Mouse (Mus musculus): ENCODE results near the gene Chrna3.

The Chrna3 gene

GRCm38 (mm10) chr9:54994381-54994780 is 32.0 kb downstream of the Chrna3 start:
- DNase-seq: no peak

DNA sequence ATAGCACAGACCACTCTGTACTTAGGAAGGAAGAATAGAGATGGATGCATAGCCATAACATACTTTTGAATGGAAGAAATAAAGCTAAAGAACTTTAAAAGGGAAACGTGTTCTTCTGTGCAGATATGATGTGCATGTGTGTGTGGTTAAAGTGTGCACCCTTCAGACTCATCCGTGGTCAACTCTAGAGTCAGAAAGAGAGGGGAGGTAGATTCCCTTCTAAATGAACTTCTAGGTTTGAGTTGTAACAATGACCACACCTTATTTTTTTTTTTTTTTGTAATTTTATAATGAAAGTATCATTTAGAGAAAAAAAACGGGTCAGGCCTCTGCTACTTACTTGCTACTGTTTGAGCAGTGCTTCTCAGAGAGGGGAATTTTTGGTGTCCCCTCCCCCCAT is 36.0 kb downstream of the Chrna3 start:
- no peak for DNase-seq

DNA sequence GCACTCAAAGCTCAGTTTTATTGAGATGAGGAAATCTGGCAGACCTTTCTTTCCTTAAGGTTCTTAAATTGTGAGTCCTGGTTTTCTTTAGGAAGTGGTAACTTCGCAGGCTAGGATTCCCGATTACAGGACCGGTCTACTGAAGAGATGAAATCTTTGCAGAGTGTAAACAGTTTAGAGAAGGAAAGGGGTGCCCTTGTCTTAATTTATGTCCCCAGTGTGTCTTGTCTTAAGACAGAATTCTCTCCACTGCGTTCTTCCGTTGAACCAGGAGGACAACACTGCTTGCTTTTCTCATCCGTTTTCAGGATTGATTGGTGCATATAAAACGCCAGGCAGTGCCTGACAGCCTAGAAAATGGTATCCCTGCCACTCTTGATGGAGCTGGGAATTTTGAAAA is 44.0 kb downstream of the Chrna3 start:
- DNase-seq: no peak

DNA sequence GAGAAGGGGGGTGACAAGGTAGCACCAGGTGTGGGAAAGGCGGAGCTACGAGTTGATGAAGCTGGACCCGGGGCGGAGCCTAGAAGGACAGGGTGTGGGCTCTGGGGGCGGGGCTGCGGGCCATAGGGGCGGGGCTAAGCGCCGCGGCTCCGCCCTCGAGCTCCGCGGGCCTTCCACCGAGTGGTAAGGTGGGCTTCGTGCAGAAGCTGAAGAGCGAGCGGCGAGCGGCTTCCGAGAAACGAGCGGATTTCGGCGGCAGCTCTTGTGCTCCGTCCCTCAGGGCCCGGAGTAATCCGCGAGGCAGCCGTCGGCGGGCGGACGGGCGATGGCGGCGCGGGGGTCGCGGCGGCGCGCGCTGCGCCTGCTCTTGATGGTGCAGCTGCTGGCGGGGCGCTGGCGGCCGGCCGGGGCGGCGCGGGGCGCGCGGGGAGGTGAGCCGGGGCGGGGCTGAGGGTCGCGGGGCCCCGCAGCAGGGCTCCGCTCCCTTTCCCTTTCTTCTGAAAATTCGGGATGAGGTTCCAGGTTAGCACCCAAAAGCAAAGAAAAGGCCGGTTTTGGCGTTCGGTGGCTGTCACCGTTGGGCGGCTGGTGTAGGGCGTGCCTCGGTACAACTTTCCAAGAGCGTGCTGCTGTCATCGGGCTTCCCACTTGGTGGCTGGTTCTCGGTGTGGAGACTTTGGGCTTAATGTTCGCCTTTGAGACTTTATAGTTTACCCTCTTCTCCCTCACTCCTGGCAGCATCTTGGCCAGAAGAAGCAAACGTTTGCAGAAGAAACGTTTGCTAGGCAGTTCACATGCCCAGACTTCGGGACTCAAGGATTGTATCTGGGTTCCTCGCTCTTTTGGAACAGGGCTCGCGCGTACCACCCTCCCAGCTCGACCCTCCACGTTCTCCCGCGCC is 44.8 kb downstream of the Chrna3 start:
- no peak for DNase-seq

DNA sequence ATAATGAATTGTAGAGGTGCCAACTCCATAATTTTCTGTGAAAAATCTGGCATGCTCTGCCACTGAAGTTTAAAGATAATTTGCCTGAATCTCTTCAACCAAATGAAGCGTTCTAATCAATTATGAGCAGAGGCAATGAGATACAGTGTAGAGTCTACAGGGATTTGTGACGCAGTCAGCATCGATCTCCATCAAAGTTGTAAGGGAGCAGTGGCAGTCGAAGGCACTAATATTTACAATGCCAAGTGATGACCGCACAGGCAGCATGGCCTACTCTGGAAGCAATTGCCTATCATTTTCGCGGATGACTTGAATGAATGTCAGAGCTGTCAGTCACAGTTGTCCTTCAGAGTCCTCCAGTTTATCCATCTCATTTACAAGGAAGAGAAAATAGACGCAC is 45.7 kb downstream of the Chrna3 start, which contains the start of gene Chrna5:
Gene Chrna5 (plus strand): TSS at position 207 of the 400 bp plus-strand sequence.
- DNase-seq: no peak

DNA sequence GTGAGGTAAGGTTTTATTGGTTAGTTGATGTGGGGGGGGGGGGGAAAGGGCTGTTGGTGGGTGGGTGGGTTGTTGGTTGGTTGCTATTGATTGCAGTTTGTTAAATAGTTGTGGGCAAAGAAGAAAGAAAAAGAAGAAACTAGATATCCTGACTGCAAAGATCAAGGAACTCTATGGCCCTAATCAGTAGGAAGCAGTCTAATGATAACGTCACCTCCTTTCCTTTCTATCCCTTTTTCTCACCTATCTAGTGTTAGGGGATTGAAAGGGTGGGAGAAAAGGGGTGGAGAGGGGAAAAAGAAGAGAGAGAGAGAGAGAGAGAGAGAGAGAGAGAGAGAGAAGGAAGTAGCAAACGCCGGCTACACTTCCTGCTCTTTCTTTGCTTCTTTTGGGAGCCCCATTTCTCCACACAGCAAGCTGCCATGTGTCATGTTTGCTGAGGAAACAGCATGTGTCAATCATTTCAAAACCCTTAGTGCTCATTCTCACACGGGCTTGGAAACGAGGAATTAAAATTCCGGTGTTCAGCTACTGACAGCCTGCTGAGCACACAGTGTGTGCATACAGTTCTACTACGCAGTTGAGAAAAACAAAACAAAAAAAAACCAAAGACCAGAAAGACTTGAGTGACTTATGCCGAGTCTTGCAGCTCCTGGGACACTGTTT is 56.3 kb downstream of the Chrna3 start:
- no peak for DNase-seq

GRCm38 (mm10) chr9:54963669-54964068 is 62.7 kb downstream of the Chrna3 start:
- no peak for DNase-seq

DNA sequence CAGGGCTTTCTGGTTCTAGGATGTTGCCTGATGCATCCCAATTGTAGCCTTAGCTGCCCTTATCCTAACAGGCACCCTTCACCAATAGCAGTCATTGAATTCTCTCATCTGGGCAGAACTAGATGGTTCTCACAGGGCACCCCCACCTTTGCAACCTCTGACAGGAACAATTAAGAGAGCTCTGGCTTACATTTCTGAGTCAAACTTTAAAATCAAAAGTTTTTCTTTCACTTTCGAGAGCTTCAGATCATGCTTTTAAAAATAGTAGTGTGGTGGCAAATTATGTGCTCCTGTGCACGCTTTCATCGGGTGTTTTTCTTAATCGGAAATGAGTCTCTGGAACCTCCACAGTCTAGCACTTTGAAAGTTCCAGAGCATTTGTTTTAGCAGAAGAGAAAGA is 65.3 kb downstream of the Chrna3 start:
- no peak for DNase-seq
